In genomic region chr1:90658581-90658980, GRCm38 (mm10) we compare ENCODE assay signal across 29 mouse cellular contexts. TPM values are rescaled to one million over a fixed set of nuclear protein-coding genes. Genes with fewer than 3 reads are reported as not detected.
DNase-seq lines count a peak whose midpoint lies in the region; ATAC-seq and TF ChIP-seq lines count a peak whose summit lies in the region.
"Had no signal": no experiment of that assay in that cellular context is flagged by ENCODE, and none has a peak within 500 bp of the region (broad histone marks: within the 10 kb centered on the region; RNA-seq: fewer than 3 reads in every experiment).

No protein-coding gene starts in this region.

- TF ChIP-seq CTCF in hindbrain, postnatal 0 days (IDR thresholded peaks at IDR 0.05; ENCODE audit: low read depth): no peak
- no peak for TF ChIP-seq CTCF in stomach, postnatal 0 days (IDR thresholded peaks at IDR 0.05; ENCODE audit: low read depth)

- H3K9ac ChIP-seq in hindbrain, postnatal 0 days (replicated peaks; ENCODE audit: low read length): no peak overlapping the region
- H3K9ac ChIP-seq in hindbrain, embryonic 12.5 days: no peak overlapping the region
- H3K9ac ChIP-seq in stomach, postnatal 0 days (ENCODE audit: low read length): no peak overlapping the region
- H3K9ac ChIP-seq: intestine, embryonic 15.5 days; limb, embryonic 13.5 days; liver, embryonic 13.5 days; lung, embryonic 15.5 days; neural tube, embryonic 12.5 days had no signal

- TF ChIP-seq EP300 in stomach, postnatal 0 days (optimal IDR thresholded peaks at IDR 0.05): no peak

- peak; percentile 21 to 34 for DNase-seq in cerebellum, postnatal 10 days
- no peak for DNase-seq in cerebellum, postnatal 14 days
- DNase-seq in hindbrain, postnatal 0 days (ENCODE audit: low spot score): peak; percentile 42
- DNase-seq in retina, postnatal 1 day: peak; percentile 20
- no peak for DNase-seq in retina, embryonic 14.5 days (ENCODE audit: low spot score)
- DNase-seq in stomach, postnatal 0 days (ENCODE audit: low spot score): no peak
- DNase-seq in kidney, adult 9 months: no peak
- DNase-seq: adrenal gland, postnatal 10 days; cerebellum, adult 18-20 months; cerebellum, postnatal 25 days; heart, postnatal 14 days; kidney, adult 2 months; layer of hippocampus, adult 9-11 months; liver, embryonic 13.5 days; thymus, adult 18-20 months; thymus, postnatal 25 days had no signal

- H3K4me3 ChIP-seq in hindbrain, postnatal 0 days (ENCODE audit: low read length): no peak overlapping the region
- no peak overlapping the region for H3K4me3 ChIP-seq in hindbrain, embryonic 12.5 days
- no peak overlapping the region for H3K4me3 ChIP-seq in stomach, postnatal 0 days (ENCODE audit: low read depth, low read length)
- H3K4me3 ChIP-seq: erythroblast, embryonic 14.5 days; hindbrain, embryonic 10.5 days; intestine, embryonic 15.5 days; limb, embryonic 13.5 days; liver, embryonic 13.5 days; lung, embryonic 15.5 days; midbrain, embryonic 10.5 days; myocyte; neural tube, embryonic 12.5 days had no signal

- H3K27ac ChIP-seq in hindbrain, postnatal 0 days: no peak overlapping the region
- no peak overlapping the region for H3K27ac ChIP-seq in hindbrain, embryonic 12.5 days
- peak overlapping the region; percentile 24; the same call in 1 of the 2 replicates for H3K27ac ChIP-seq in stomach, postnatal 0 days (replicated peaks)
- H3K27ac ChIP-seq: hindbrain, embryonic 10.5 days; intestine, embryonic 15.5 days; kidney, postnatal 0 days; limb, embryonic 13.5 days; liver, embryonic 13.5 days; lung, embryonic 15.5 days; midbrain, embryonic 10.5 days; neural tube, embryonic 12.5 days had no signal

- ATAC-seq in hindbrain, postnatal 0 days: no peak
- ATAC-seq in hindbrain, embryonic 12.5 days (ENCODE audit: low FRiP score): no peak
- no peak for ATAC-seq in stomach, postnatal 0 days (ENCODE audit: low FRiP score, low TSS enrichment)
- ATAC-seq: hindbrain, embryonic 16.5 days; intestine, embryonic 15.5 days; midbrain, embryonic 16.5 days; Patski had no signal

- no peaks in the 10 kb centered on the region for H3K36me3 ChIP-seq in hindbrain, postnatal 0 days (ENCODE audit: insufficient read depth, low read length)
- no peaks in the 10 kb centered on the region for H3K36me3 ChIP-seq in hindbrain, embryonic 12.5 days
- H3K36me3 ChIP-seq in stomach, postnatal 0 days (ENCODE audit: control insufficient read depth, insufficient read depth, low read length): no peaks in the 10 kb centered on the region
- H3K36me3 ChIP-seq: hindbrain, embryonic 10.5 days; intestine, embryonic 15.5 days; limb, embryonic 13.5 days; liver, embryonic 13.5 days; lung, embryonic 15.5 days; midbrain, embryonic 10.5 days; neural tube, embryonic 12.5 days had no signal

- no peak overlapping the region for H3K4me2 ChIP-seq in hindbrain, postnatal 0 days (ENCODE audit: low read depth, low read length)
- H3K4me2 ChIP-seq in hindbrain, embryonic 12.5 days (replicated peaks): no peak overlapping the region
- H3K4me2 ChIP-seq in stomach, postnatal 0 days (replicated peaks; ENCODE audit: low read depth): no peak overlapping the region
- H3K4me2 ChIP-seq: intestine, embryonic 15.5 days; limb, embryonic 13.5 days; liver, embryonic 13.5 days; lung, embryonic 15.5 days; neural tube, embryonic 12.5 days had no signal

- no peaks in the 10 kb centered on the region for H3K9me3 ChIP-seq in hindbrain, postnatal 0 days (ENCODE audit: low read length)
- no peaks in the 10 kb centered on the region for H3K9me3 ChIP-seq in hindbrain, embryonic 12.5 days (replicated peaks)
- no peaks in the 10 kb centered on the region for H3K9me3 ChIP-seq in stomach, postnatal 0 days (ENCODE audit: control insufficient read depth, low read length)
- H3K9me3 ChIP-seq: hindbrain, embryonic 10.5 days; intestine, embryonic 15.5 days; limb, embryonic 13.5 days; liver, embryonic 13.5 days; lung, embryonic 15.5 days; midbrain, embryonic 10.5 days; neural tube, embryonic 12.5 days had no signal

- H3K27me3 ChIP-seq in hindbrain, postnatal 0 days (ENCODE audit: insufficient read depth, low read length): no peaks in the 10 kb centered on the region
- no peaks in the 10 kb centered on the region for H3K27me3 ChIP-seq in hindbrain, embryonic 12.5 days
- no peaks in the 10 kb centered on the region for H3K27me3 ChIP-seq in stomach, postnatal 0 days (ENCODE audit: control insufficient read depth, insufficient read depth, low read length)
- H3K27me3 ChIP-seq: intestine, embryonic 15.5 days; limb, embryonic 13.5 days; liver, embryonic 13.5 days; lung, embryonic 15.5 days; neural tube, embryonic 12.5 days had no signal

- H3K4me1 ChIP-seq in hindbrain, postnatal 0 days (ENCODE audit: insufficient read depth, low read length): no peaks in the 10 kb centered on the region
- H3K4me1 ChIP-seq in hindbrain, embryonic 12.5 days: no peaks in the 10 kb centered on the region
- no peaks in the 10 kb centered on the region for H3K4me1 ChIP-seq in stomach, postnatal 0 days (replicated peaks; ENCODE audit: control insufficient read depth, insufficient read depth)
- H3K4me1 ChIP-seq: hindbrain, embryonic 10.5 days; liver, embryonic 13.5 days; midbrain, embryonic 10.5 days; neural tube, embryonic 12.5 days had no signal

- WGBS in hindbrain, postnatal 0 days: 79% methylated on average over 3 of the region's 3 CpGs
- WGBS in hindbrain, embryonic 12.5 days: 93% methylated on average over 3 of the region's 3 CpGs
- WGBS in stomach, postnatal 0 days: 69% methylated on average over 3 of the region's 3 CpGs

RNA-seq across cellular contexts. Expression of gene Cops8, which starts 55.8 kb away (rescaled TPM):
- 97.2 and 117 TPM in 2 replicates for total RNA-seq in hindbrain, postnatal 0 days (2014; rRNA removed)
- 167 and 170 TPM in 2 replicates for polyA plus RNA-seq in hindbrain, postnatal 0 days (2015; fragmentation: Nextera tagmentation; extraction: Ambion mirVana)
- 168 and 182 TPM in 2 replicates for polyA plus RNA-seq in hindbrain, embryonic 12.5 days (2016; fragmentation: Nextera tagmentation; extraction: Ambion mirVana)
- polyA plus RNA-seq in stomach, postnatal 0 days (2015; fragmentation: Nextera tagmentation; extraction: Ambion mirVana): 65.7 and 71.0 TPM in 2 replicates

Comparison
In these comparisons a context has a peak if more than half of its experiments do, and no peak if none do; other contexts are left out.
1. DNase-seq: peak in cerebellum, postnatal 10 days (2 of 2), hindbrain, postnatal 0 days (single experiment) and retina, postnatal 1 day (single experiment); none in cerebellum, postnatal 14 days (0 of 2), retina, embryonic 14.5 days (single experiment), stomach, postnatal 0 days (single experiment) and kidney, adult 9 months (single experiment).